Mouse (Mus musculus): Measurements from ENCODE around the gene Dazl.

DNA sequence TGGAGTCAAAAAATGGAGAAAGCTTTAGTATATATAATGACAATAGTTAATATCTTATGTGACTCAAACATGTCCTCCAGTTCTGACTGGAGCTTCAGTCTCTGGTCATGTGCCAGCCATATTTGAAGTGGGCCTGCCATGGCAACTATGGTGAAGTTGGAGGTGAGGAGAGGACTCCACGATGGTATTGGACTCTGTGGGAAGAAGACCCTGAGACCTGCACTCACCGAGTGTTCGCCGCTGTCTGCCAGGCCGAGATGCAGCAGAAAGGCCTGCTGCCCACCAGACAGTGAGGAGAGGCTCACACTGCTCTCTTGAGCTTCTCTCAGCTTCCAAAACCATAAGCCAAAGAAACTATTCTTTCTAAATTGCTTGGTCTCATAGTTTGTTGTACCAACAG lies 59.5 kb downstream of the Dazl start:
- TF ChIP-seq CTCF (IDR thresholded peaks at IDR 0.05; ENCODE audit: control insufficient read depth, insufficient read depth, insufficient read length) (no peak), FOSL1 (IDR thresholded peaks at IDR 0.05; ENCODE audit: insufficient read depth, low read length, poor library complexity, severe bottlenecking) (no peak), MYOG (IDR thresholded peaks at IDR 0.05; ENCODE audit: control insufficient read depth, extremely low read depth, insufficient read length) (no peak), MAX (IDR thresholded peaks at IDR 0.05) (no peak), MYOD1 (IDR thresholded peaks at IDR 0.05; ENCODE audit: control insufficient read depth, insufficient read length, low read depth) (no peak), CEBPB (IDR thresholded peaks at IDR 0.05; ENCODE audit: low read depth) (no peak), USF1 (IDR thresholded peaks at IDR 0.05; ENCODE audit: low read depth) (no peak)
